Mouse (Mus musculus) lung, adult 2 months (tissue): ENCODE data around the gene Tex36.

Source experiments
- CTCF ChIP-seq: fragments of 200-500 bp; IDR thresholded peaks from 2 replicates; pipeline ENCODE4 v1.5.1; 2011; ENCODE audit warnings: mild to moderate bottlenecking, low read length, control low read depth; ENCODE audit not compliant: insufficient read depth
- POLR2A ChIP-seq: fragments of 200-500 bp; IDR thresholded peaks from 2 replicates; pipeline ENCODE4 v1.6.1; 2011; ENCODE audit warnings: low read depth, mild to moderate bottlenecking, control low read depth, low read length, borderline replicate concordance; ENCODE audit errors: extremely low read depth

- TF ChIP-seq POLR2A (no peak), CTCF (no peak)
Measured at GRCm38 (mm10) chr7:133604427-133605081, 2.6 kb upstream of the Tex36 start.
